Mouse (Mus musculus): ENCODE results near the gene Zbtb1.
A peak's percentile ranks its signal among the peaks of the same experiment; 100 is the strongest.

The Zbtb1 gene

GRCm38 (mm10) chr12:76369206-76369977, 674 bp upstream of the Zbtb1 start, which contains the start of gene Zbtb25:
Zbtb25 (minus strand) TSS chr12:76369602.
- DNase-seq (ENCODE audit: low spot score in 2 of 2): peak; percentile 70 to 88

- DNase-seq (ENCODE audit: low spot score in 2 of 2): peak; percentile 48 to 62
These were observed 935 bp downstream of the Zbtb1 start for GRCm38 (mm10) chr12:76370831-76371571.

- DNase-seq (ENCODE audit: low spot score in 2 of 2): no peak
These were observed 2.0 kb downstream of the Zbtb1 start for GRCm38 (mm10) chr12:76372046-76372445.

GRCm38 (mm10) chr12:76372881-76373818, 3.1 kb downstream of the Zbtb1 start:
- DNase-seq (ENCODE audit: low spot score in 2 of 2): no peak

- no peak for DNase-seq (ENCODE audit: low spot score in 2 of 2)
These were observed 3.9 kb downstream of the Zbtb1 start for GRCm38 (mm10) chr12:76373991-76374390.

- DNase-seq (ENCODE audit: low spot score in 2 of 2): no peak
These were observed 4.8 kb downstream of the Zbtb1 start for GRCm38 (mm10) chr12:76374911-76375310.

- no peak for DNase-seq (ENCODE audit: low spot score in 2 of 2)
These were observed 5.4 kb downstream of the Zbtb1 start for GRCm38 (mm10) chr12:76375506-76375905.

GRCm38 (mm10) chr12:76376649-76377048, 6.6 kb downstream of the Zbtb1 start:
- no peak for DNase-seq (ENCODE audit: low spot score in 2 of 2)

GRCm38 (mm10) chr12:76377059-76377458, 7.0 kb downstream of the Zbtb1 start:
- DNase-seq (ENCODE audit: low spot score in 2 of 2): no peak

- DNase-seq (ENCODE audit: low spot score in 2 of 2): no peak
These were observed 7.7 kb downstream of the Zbtb1 start for GRCm38 (mm10) chr12:76377726-76378125.

- DNase-seq (ENCODE audit: low spot score in 2 of 2): no peak
These were observed 8.5 kb downstream of the Zbtb1 start for GRCm38 (mm10) chr12:76378556-76378955.

GRCm38 (mm10) chr12:76380151-76380550, 10.1 kb downstream of the Zbtb1 start:
- DNase-seq (ENCODE audit: low spot score in 2 of 2): no peak

GRCm38 (mm10) chr12:76385342-76385741, 15.3 kb downstream of the Zbtb1 start:
- DNase-seq (ENCODE audit: low spot score in 2 of 2): no peak

GRCm38 (mm10) chr12:76388794-76389193, 18.7 kb downstream of the Zbtb1 start:
- DNase-seq (ENCODE audit: low spot score in 2 of 2): peak in 1 of 2 experiments; percentile 19

GRCm38 (mm10) chr12:76391595-76392271, 21.7 kb downstream of the Zbtb1 start:
- DNase-seq (ENCODE audit: low spot score in 2 of 2): no peak

GRCm38 (mm10) chr12:76392979-76393378, 22.9 kb downstream of the Zbtb1 start:
- DNase-seq (ENCODE audit: low spot score in 2 of 2): no peak

- DNase-seq (ENCODE audit: low spot score in 2 of 2): no peak
These were observed 27.2 kb downstream of the Zbtb1 start for GRCm38 (mm10) chr12:76397281-76397680.

- DNase-seq (ENCODE audit: low spot score in 2 of 2): no peak
These were observed 31.6 kb downstream of the Zbtb1 start for GRCm38 (mm10) chr12:76401674-76402073.

- no peak for DNase-seq (ENCODE audit: low spot score in 2 of 2)
These were observed 33.2 kb downstream of the Zbtb1 start for GRCm38 (mm10) chr12:76402991-76403885.

- DNase-seq (ENCODE audit: low spot score in 2 of 2): peak; percentile 99 to 100
These were observed 33.9 kb downstream of the Zbtb1 start, which contains the start of gene Hspa2 for GRCm38 (mm10) chr12:76403886-76404537. Hspa2 (plus strand) TSS chr12:76404176.

All from cerebellum, postnatal 4 days (tissue).